Mouse (Mus musculus) urinary bladder, postnatal 4 days (tissue): ENCODE measurements around the gene Ccr2.
"Not testable (repeated sequence)": the region's sequence is repeated elsewhere in the genome, so short reads cannot be mapped to it uniquely, and the experiment has no call there.

Experiments used
- DNase-seq, 2 experiments: peaks; one replicate each; pipeline ENCODE4 v3.0.0; 2021 to 2022; ENCODE audit warnings: low spot score in 2 of 2

Gene Ccr2

GRCm38 (mm10) chr9:124101723-124102122, at the start of gene Ccr2:
Ccr2 (plus strand) TSS chr9:124101950.
- no peak for DNase-seq

GRCm38 (mm10) chr9:124053532-124053931, 48.2 kb upstream of the Ccr2 start:
- DNase-seq, result no peak

- no peak for DNase-seq
Observed at GRCm38 (mm10) chr9:124056158-124056709, 45.5 kb upstream of the Ccr2 start.

- DNase-seq, result no peak
Observed at GRCm38 (mm10) chr9:124059660-124060352, 41.9 kb upstream of the Ccr2 start.

- not testable (repeated sequence) for DNase-seq
Observed at GRCm38 (mm10) chr9:124061474-124062432, 40.0 kb upstream of the Ccr2 start.

- DNase-seq, result no peak
Observed at GRCm38 (mm10) chr9:124066572-124067103, 35.1 kb upstream of the Ccr2 start.

GRCm38 (mm10) chr9:124068098-124069058, 33.4 kb upstream of the Ccr2 start:
- no peak for DNase-seq

GRCm38 (mm10) chr9:124071506-124071905, 30.2 kb upstream of the Ccr2 start:
- DNase-seq, result no peak

GRCm38 (mm10) chr9:124079803-124080202, 21.9 kb upstream of the Ccr2 start:
- no peak for DNase-seq

GRCm38 (mm10) chr9:124080471-124080870, 21.3 kb upstream of the Ccr2 start:
- not testable (repeated sequence) for DNase-seq

- DNase-seq, result no peak
Observed at GRCm38 (mm10) chr9:124090441-124090840, 11.3 kb upstream of the Ccr2 start.

- no peak for DNase-seq
Observed at GRCm38 (mm10) chr9:124099127-124099526, 2.6 kb upstream of the Ccr2 start.

- DNase-seq, result no peak
Observed at GRCm38 (mm10) chr9:124100357-124100756, 1.4 kb upstream of the Ccr2 start.

GRCm38 (mm10) chr9:124103199-124103598, 1.4 kb downstream of the Ccr2 start:
- no peak for DNase-seq

- DNase-seq, result no peak
Observed at GRCm38 (mm10) chr9:124105196-124105595, 3.4 kb downstream of the Ccr2 start.

GRCm38 (mm10) chr9:124107232-124107631, 5.5 kb downstream of the Ccr2 start:
- DNase-seq, result no peak

- DNase-seq, result no peak
Observed at GRCm38 (mm10) chr9:124108356-124109127, 6.8 kb downstream of the Ccr2 start.

GRCm38 (mm10) chr9:124111997-124112396, 10.2 kb downstream of the Ccr2 start:
- no peak for DNase-seq

GRCm38 (mm10) chr9:124112591-124113239, 11.0 kb downstream of the Ccr2 start:
- DNase-seq, result no peak

GRCm38 (mm10) chr9:124113777-124114176, 12.0 kb downstream of the Ccr2 start:
- DNase-seq, result no peak
